Mouse (Mus musculus): ENCODE results near the gene Syngr4.

GRCm38 (mm10) chr7:45856950-45857901, 39.3 kb downstream of the Syngr4 start:
- TF ChIP-seq CTCF (conservative IDR thresholded peaks at IDR 0.05; ENCODE audit: insufficient read depth, insufficient read length, low read depth, low read length) (no peak), POLR2A (IDR thresholded peaks at IDR 0.05; ENCODE audit: low read depth, low read length) (no peak)
